Mouse (Mus musculus): ENCODE results near the gene Mettl7a2. TPM values are rescaled to one million over a fixed set of nuclear protein-coding genes. Genes with fewer than 3 reads are reported as not detected.
"Not testable (repeated sequence)": the region's sequence is repeated elsewhere in the genome, so short reads cannot be mapped to it uniquely, and the experiment has no call there.

The Mettl7a2 gene
- polyA plus RNA-seq, 1 experiment from 2014 or later = not detected

DNA sequence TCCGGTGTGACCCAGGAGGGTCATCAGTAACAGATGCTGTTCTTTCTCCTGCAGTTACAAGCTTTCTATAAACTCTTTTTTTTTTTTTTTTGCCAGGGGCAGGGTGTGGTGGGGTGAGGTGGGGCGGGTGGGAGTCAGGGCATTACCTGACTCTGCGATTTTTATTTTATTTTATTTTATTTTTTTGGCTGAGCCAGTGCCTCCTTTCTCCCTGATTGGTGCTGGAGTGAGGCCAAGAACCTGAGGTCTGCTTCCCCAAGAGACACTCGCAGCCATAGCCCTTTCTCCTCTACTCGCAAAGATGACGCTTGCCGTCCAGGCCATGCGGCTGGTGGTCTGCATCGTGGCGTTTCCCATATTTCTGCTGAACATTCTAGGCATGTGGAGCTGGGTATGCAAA lies 18.4 kb upstream of the Mettl7a2 start, which contains the start of gene Mettl7a3:
TSS of gene Mettl7a3 (plus strand) at position 301 of the 400 bp plus-strand sequence.
- Histone ChIP-seq H3K4me3 (ENCODE audit: low read depth, low read length) (no peak within 1 kb of the TSS), H3K36me3 (ENCODE audit: control insufficient read depth, insufficient read depth) (no peaks in the 10 kb centered on the region), H3K9ac (ENCODE audit: low read depth, low read length) (no peak within 1 kb of the TSS), H3K9me3 (ENCODE audit: control insufficient read depth) (no peaks in the 10 kb centered on the region), H3K4me1 (replicated peaks; ENCODE audit: control insufficient read depth, insufficient read depth, low read length) (no peaks in the 10 kb centered on the region), H3K27me3 (replicated peaks; ENCODE audit: control insufficient read depth, insufficient read depth, low read length) (no peaks in the 10 kb centered on the region), H3K4me2 (replicated peaks; ENCODE audit: low read depth) (no peak within 1 kb of the TSS), H3K27ac (ENCODE audit: low read depth, low read length) (no peak within 1 kb of the TSS)
- WGBS = 77% methylated on average over 10 of the region's 10 CpGs
- TF ChIP-seq CTCF (IDR thresholded peaks at IDR 0.05; ENCODE audit: low read depth) = no peak
- ATAC-seq = no peak

DNA sequence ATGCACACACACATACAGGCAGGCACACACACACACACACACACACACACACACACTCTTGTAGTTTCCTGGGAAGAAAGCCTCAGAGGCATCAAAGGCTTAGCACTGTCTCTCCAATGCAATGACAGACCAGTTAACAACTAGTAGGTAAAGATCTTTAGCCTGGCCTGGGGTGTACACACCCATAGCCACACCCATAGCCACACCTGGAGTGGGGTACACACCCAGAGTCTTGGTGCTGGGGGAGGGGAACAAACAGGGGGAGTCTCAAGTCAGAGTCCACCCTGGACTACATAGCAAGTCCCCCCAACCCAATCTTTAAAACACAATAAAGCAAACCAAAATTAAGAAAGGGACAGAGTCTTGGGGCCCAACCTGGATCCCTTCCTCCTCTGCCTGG lies 15.7 kb upstream of the Mettl7a2 start:
- H3K27ac ChIP-seq (ENCODE audit: low read depth, low read length); H3K4me3 ChIP-seq (ENCODE audit: low read depth, low read length); H3K4me1 ChIP-seq (replicated peaks; ENCODE audit: control insufficient read depth, insufficient read depth, low read length); H3K9ac ChIP-seq (ENCODE audit: low read depth, low read length); H3K27me3 ChIP-seq (replicated peaks; ENCODE audit: control insufficient read depth, insufficient read depth, low read length); H3K4me2 ChIP-seq (replicated peaks; ENCODE audit: low read depth); H3K36me3 ChIP-seq (ENCODE audit: control insufficient read depth, insufficient read depth); H3K9me3 ChIP-seq (ENCODE audit: control insufficient read depth): not testable (repeated sequence)
- ATAC-seq = peak; percentile 9; the same call in 1 of the 2 replicates

DNA sequence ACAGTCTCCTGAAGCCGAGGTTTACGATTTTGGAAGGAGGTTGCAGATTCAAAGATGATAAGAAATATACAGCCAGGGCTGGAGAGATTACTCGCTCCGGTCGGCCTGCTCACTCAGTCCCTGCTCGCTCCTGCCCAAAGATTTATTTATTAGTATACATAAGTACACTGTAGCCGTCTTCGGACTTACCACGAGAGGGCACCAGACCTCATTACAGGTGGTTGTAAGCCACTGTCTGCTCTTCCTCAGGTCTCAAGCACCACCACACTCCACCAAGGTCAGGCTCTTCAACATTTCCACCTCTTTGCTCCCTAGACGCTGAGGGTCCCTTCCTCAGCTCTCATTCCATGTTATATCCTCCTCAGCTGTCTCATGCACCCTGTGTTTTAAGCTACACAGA lies 15.2 kb upstream of the Mettl7a2 start:
- H3K9me3 ChIP-seq (ENCODE audit: control insufficient read depth); H3K4me3 ChIP-seq (ENCODE audit: low read depth, low read length); H3K27me3 ChIP-seq (replicated peaks; ENCODE audit: control insufficient read depth, insufficient read depth, low read length); H3K4me1 ChIP-seq (replicated peaks; ENCODE audit: control insufficient read depth, insufficient read depth, low read length); H3K4me2 ChIP-seq (replicated peaks; ENCODE audit: low read depth); H3K27ac ChIP-seq (ENCODE audit: low read depth, low read length); H3K9ac ChIP-seq (ENCODE audit: low read depth, low read length); H3K36me3 ChIP-seq (ENCODE audit: control insufficient read depth, insufficient read depth): not testable (repeated sequence)
- ATAC-seq = peak; percentile 29; the same call in 1 of the 2 replicates
- WGBS = 10% methylated on average over 9 of the region's 10 CpGs
- peak; percentile 69 for TF ChIP-seq CTCF (IDR thresholded peaks at IDR 0.05; ENCODE audit: low read depth)

DNA sequence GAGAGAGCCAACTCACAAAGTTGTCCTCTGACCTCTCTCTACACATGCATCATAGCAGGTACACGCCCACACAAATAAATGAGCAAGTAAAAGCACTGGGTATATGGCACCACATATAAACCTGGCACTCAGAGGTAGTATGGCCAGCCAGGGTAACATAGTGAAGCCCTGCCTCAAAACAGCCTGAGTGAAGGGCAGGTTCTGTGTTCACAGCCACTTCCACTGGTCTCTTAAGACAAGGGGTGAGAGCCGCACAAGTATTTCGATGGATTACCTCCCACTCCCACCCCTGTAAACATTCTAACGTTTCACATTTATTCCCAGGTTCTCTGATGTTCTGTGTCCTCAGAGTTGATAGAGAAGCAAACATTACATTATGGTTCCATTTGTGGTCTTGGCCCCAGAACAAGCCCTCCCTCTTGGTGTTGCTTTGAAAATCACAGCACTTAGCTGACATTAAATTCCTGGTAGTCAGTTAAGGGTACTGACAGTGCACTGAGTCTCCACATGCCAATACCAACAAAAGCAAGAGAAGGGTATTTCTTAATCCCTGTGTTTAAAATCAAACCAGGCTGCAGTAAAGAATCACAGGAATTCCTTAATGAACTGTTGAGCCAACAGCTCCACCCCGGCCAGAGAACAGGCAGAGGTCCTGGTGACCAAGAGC lies 11.6 kb upstream of the Mettl7a2 start:
- H3K9me3 ChIP-seq (ENCODE audit: control insufficient read depth); ATAC-seq; H3K9ac ChIP-seq (ENCODE audit: low read depth, low read length); H3K27me3 ChIP-seq (replicated peaks; ENCODE audit: control insufficient read depth, insufficient read depth, low read length); H3K4me3 ChIP-seq (ENCODE audit: low read depth, low read length); H3K36me3 ChIP-seq (ENCODE audit: control insufficient read depth, insufficient read depth); H3K27ac ChIP-seq (ENCODE audit: low read depth, low read length); H3K4me1 ChIP-seq (replicated peaks; ENCODE audit: control insufficient read depth, insufficient read depth, low read length); H3K4me2 ChIP-seq (replicated peaks; ENCODE audit: low read depth): not testable (repeated sequence)
- 51% methylated on average over 4 of the region's 5 CpGs for WGBS

DNA sequence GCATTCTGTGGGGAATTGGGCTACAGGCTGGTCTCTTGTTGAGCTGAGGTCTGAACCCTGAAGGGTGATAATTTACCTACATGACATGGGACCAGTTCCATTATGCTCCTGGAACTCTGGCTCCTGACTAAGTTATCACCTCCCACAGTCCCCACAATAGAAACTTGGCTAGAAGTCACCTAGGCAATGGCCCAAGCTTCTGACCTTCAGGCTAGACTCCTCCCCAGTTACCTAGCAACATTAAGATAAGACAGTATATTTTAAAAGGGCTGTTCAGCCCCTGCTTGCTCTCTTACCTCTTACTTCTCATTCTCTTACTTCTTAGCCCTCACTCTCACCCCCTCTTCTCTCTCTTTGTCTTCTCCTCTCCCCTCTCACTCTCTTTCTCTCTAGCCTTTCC lies 7.5 kb upstream of the Mettl7a2 start:
- Histone ChIP-seq H3K36me3 (ENCODE audit: control insufficient read depth, insufficient read depth) (no peaks in the 10 kb centered on the region), H3K9ac (ENCODE audit: low read depth, low read length) (no peak overlapping the region), H3K4me3 (ENCODE audit: low read depth, low read length) (no peak overlapping the region), H3K4me2 (replicated peaks; ENCODE audit: low read depth) (no peak overlapping the region), H3K27ac (ENCODE audit: low read depth, low read length) (no peak overlapping the region), H3K9me3 (ENCODE audit: control insufficient read depth) (no peaks in the 10 kb centered on the region), H3K4me1 (replicated peaks; ENCODE audit: control insufficient read depth, insufficient read depth, low read length) (no peaks in the 10 kb centered on the region), H3K27me3 (replicated peaks; ENCODE audit: control insufficient read depth, insufficient read depth, low read length) (no peaks in the 10 kb centered on the region)
- no peak for TF ChIP-seq CTCF (IDR thresholded peaks at IDR 0.05; ENCODE audit: low read depth)
- no peak for ATAC-seq

DNA sequence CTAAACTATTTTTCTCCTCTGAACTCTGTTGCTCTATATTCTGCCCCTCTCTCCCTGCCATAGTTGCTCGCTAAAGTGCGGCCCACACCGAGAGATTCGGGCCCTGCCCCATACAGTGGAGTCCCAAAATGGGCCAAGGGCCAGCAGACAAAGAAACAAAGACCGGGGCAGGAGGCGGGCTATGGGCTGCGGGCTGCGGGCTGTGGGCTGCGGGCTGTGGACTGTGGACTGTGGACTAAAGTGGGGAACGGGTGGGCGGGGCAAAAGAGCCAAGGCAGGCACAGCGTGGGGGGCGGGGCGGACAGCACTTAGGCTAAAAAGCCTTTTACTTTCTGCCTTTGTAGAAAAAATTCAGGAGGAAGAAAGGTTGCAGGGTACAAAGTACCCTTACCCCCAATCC lies 6.2 kb upstream of the Mettl7a2 start:
- Histone ChIP-seq H3K9ac (ENCODE audit: low read depth, low read length) (no peak overlapping the region), H3K4me2 (replicated peaks; ENCODE audit: low read depth) (no peak overlapping the region), H3K4me1 (replicated peaks; ENCODE audit: control insufficient read depth, insufficient read depth, low read length) (no peaks in the 10 kb centered on the region), H3K27ac (ENCODE audit: low read depth, low read length) (no peak overlapping the region), H3K36me3 (ENCODE audit: control insufficient read depth, insufficient read depth) (no peaks in the 10 kb centered on the region), H3K9me3 (ENCODE audit: control insufficient read depth) (no peaks in the 10 kb centered on the region), H3K27me3 (replicated peaks; ENCODE audit: control insufficient read depth, insufficient read depth, low read length) (no peaks in the 10 kb centered on the region), H3K4me3 (ENCODE audit: low read depth, low read length) (no peak overlapping the region)
- peak; percentile 43; the same call in 1 of the 2 replicates for ATAC-seq
- WGBS = 56% methylated on average over 14 of the region's 14 CpGs
- no peak for TF ChIP-seq CTCF (IDR thresholded peaks at IDR 0.05; ENCODE audit: low read depth)

DNA sequence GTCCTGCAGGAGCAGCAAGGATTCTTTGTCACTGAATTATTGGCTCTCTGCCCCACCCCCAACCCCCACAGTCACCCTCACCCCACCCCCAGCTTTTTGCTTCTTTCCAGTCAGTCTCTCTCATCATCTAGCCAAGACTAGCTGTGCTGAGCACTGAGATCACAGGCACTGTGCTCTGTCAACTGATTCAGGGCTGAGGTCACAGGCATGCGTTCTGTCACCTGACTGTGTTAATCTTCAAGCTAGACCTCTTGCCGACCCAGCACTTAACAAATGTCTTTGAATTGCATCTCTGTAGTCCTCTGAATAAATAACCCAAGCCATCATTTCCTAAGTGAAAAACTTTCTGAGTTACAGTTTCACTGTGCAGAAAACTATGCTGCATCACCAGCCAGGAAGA lies 3.5 kb upstream of the Mettl7a2 start:
- Histone ChIP-seq H3K36me3 (ENCODE audit: control insufficient read depth, insufficient read depth) (no peaks in the 10 kb centered on the region), H3K27me3 (replicated peaks; ENCODE audit: control insufficient read depth, insufficient read depth, low read length) (0 out of 2 replicates have a peak, but pooled peaks cover 4% of the 10 kb centered on the region), H3K9ac (ENCODE audit: low read depth, low read length) (no peak overlapping the region), H3K9me3 (ENCODE audit: control insufficient read depth) (no peaks in the 10 kb centered on the region), H3K4me2 (replicated peaks; ENCODE audit: low read depth) (no peak overlapping the region), H3K4me1 (replicated peaks; ENCODE audit: control insufficient read depth, insufficient read depth, low read length) (no peaks in the 10 kb centered on the region), H3K27ac (ENCODE audit: low read depth, low read length) (no peak overlapping the region), H3K4me3 (ENCODE audit: low read depth, low read length) (no peak overlapping the region)
- WGBS = 21% methylated on average over 2 of the region's 2 CpGs
- TF ChIP-seq CTCF (IDR thresholded peaks at IDR 0.05; ENCODE audit: low read depth) = no peak
- 0 out of 2 replicates have a peak, but pooled peaks have one; percentile 39 for ATAC-seq
